8 mouse cellular contexts compared by ENCODE assay signal in the genomic region with DNA sequence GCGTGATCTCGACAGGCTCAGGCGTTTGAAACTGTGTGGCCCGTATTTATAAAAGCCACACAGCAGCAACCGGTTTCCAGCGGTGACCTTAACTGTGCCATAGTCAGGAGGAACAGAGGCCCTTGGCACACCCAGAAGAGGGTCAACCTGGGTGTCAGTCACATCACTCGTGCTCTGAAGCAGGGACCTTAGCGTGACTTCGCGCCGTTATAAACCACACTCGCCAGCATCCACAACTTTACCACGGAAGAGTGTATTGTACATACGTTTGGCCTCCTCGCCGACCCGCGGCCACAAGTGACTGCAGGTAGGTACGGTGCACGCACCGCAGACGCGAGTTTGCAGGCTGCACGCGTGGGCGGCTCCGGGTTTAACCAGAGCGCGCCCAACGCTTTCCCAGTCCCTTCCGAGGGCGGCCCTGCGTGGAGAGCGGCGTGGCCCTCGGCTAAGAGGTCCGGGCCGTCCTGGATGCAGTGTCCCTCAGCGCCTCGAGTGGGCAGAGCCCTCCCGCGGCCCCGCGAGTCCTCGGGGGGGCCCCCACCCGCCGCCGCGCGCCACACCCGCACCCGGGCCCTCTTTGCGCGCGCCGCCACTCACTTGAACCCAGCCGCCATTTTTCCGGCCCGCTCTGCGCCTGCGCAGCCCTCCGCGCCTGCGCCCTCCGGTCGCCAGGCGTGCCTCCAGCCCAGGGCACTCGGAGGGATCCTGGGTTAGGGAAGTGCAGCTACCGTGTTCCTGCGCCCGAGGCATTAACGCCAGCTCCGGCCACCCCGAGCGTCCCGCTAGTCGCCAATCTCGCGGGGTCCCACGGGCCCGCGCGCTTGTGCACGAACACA. TPM values are rescaled to one million over a fixed set of nuclear protein-coding genes. Genes with fewer than 3 reads are reported as not detected.
A peak's percentile ranks its signal among the peaks of the same experiment; 100 is the strongest.
DNase-seq lines count a peak whose midpoint lies in the region; ATAC-seq and TF ChIP-seq lines count a peak whose summit lies in the region.

No protein-coding gene starts in this region.

- CTCF ChIA-PET in Patski (lab: Charles Lee): interaction anchor here (0.6 to 2.2 kb wide), 10 partner anchors 9 to 72 kb away, joined by 3 to 13 read pairs (median 4); a partner anchor contains a TSS

- DNase-seq in Patski (ENCODE audit: low read depth, low spot score): peak; percentile 67
- peak; percentile 96 for DNase-seq in cerebellum, postnatal 14 days
- peak; percentile 80 to 84 for DNase-seq in frontal cortex, postnatal 14 days (ENCODE audit: low spot score in 2 of 2)
- DNase-seq in layer of hippocampus, postnatal 14 days (ENCODE audit: low spot score in 2 of 2): peak; percentile 89 to 91
- peak; percentile 93 for DNase-seq in lung, postnatal 10 days
- peak; percentile 92 for DNase-seq in ovary, postnatal 14 days (ENCODE audit: low spot score)
- peak; percentile 94 for DNase-seq in thymus, postnatal 14 days

- ATAC-seq in Patski: peak; percentile 78
- ATAC-seq in hindbrain, embryonic 13.5 days (ENCODE audit: low FRiP score): peak; percentile 97

- H3K4me2 ChIP-seq in hindbrain, embryonic 13.5 days: peak overlapping the region; percentile 85

- peak overlapping the region; percentile 82 for H3K4me3 ChIP-seq in hindbrain, embryonic 13.5 days

- H3K9me3 ChIP-seq in hindbrain, embryonic 13.5 days: no peaks in the 10 kb centered on the region

- H3K36me3 ChIP-seq in hindbrain, embryonic 13.5 days: peaks cover 36% of the 10 kb centered on the region

- in situ Hi-C loops in Patski (cut with MboI; ENCODE audit: low pct_unique_long_range_greater_than_20kb): loop anchor here (5.0 kb wide), 1 partner anchor 68 kb away; no protein-coding TSS in a partner anchor

- peaks cover 22% of the 10 kb centered on the region for H3K4me1 ChIP-seq in hindbrain, embryonic 13.5 days (replicated peaks)

- under 1% methylated on average over 74 of the region's 84 CpGs for WGBS in hindbrain, embryonic 13.5 days

- POLR2A ChIA-PET in Patski (lab: Charles Lee): interaction anchor here (1.0 to 1.8 kb wide), 2 partner anchors 8 to 11 kb away, joined by 3 to 4 read pairs; no protein-coding TSS in a partner anchor

- no peak for TF ChIP-seq CTCF in Patski (IDR thresholded peaks at IDR 0.05)

- peak overlapping the region; percentile 95 for H3K9ac ChIP-seq in hindbrain, embryonic 13.5 days

- H3K27me3 ChIP-seq in Patski: no peaks in the 10 kb centered on the region
- no peaks in the 10 kb centered on the region for H3K27me3 ChIP-seq in hindbrain, embryonic 13.5 days

- H3K27ac ChIP-seq in hindbrain, embryonic 13.5 days: peak overlapping the region; percentile 99

RNA-seq across cellular contexts. Expression of a gene that starts 0.6 kb away (rescaled TPM):
- polyA plus RNA-seq in Patski (2021): 76.0 TPM
- polyA plus RNA-seq in hindbrain, embryonic 13.5 days (2015; fragmentation: Nextera tagmentation; extraction: Ambion mirVana): 74.1 and 80.1 TPM in 2 replicates
- 10 to 100 TPM; 24.7 to 28.0 TPM for total RNA-seq in layer of hippocampus, postnatal 14 days (2021)

RNA-seq across cellular contexts. Expression of a gene that starts 0.7 kb away (rescaled TPM):
- polyA plus RNA-seq in Patski (2021): 67.2 TPM
- polyA plus RNA-seq in hindbrain, embryonic 13.5 days (2015; fragmentation: Nextera tagmentation; extraction: Ambion mirVana): 48.0 and 48.2 TPM in 2 replicates
- 10 to 100 TPM; 23.1 to 23.4 TPM for total RNA-seq in layer of hippocampus, postnatal 14 days (2021)

RNA-seq across cellular contexts. Expression of a gene that starts 20.5 kb away (rescaled TPM):
- polyA plus RNA-seq in Patski (2021): 0.56 TPM
- 0.65 and 0.83 TPM in 2 replicates for polyA plus RNA-seq in hindbrain, embryonic 13.5 days (2015; fragmentation: Nextera tagmentation; extraction: Ambion mirVana)
- total RNA-seq in layer of hippocampus, postnatal 14 days (2021): not detected

RNA-seq across cellular contexts. Expression of a gene that starts 20.8 kb away (rescaled TPM):
- polyA plus RNA-seq in Patski (2021): 1.1 TPM
- polyA plus RNA-seq in hindbrain, embryonic 13.5 days (2015; fragmentation: Nextera tagmentation; extraction: Ambion mirVana): 0.31 and 0.48 TPM in 2 replicates
- total RNA-seq in layer of hippocampus, postnatal 14 days (2021): 1 to 10 TPM; 5.4 to 5.7 TPM

RNA-seq across cellular contexts. Expression of a gene that starts 42.0 kb away (rescaled TPM):
- polyA plus RNA-seq in Patski (2021): 85.0 TPM
- polyA plus RNA-seq in hindbrain, embryonic 13.5 days (2015; fragmentation: Nextera tagmentation; extraction: Ambion mirVana): 92.5 and 94.4 TPM in 2 replicates
- total RNA-seq in layer of hippocampus, postnatal 14 days (2021): 10 to 100 TPM; 48.8 to 50.7 TPM

Comparison
In these comparisons a context has a peak if more than half of its experiments do, and no peak if none do; other contexts are left out.
1. Peak in every context shown above with its lines: DNase-seq, ATAC-seq, H3K4me3 ChIP-seq and H3K27ac ChIP-seq.